Mouse (Mus musculus) megakaryocyte, embryonic 14.5 days (primary cell): ENCODE results near the gene Notch4. TPM values are rescaled to one million over a fixed set of nuclear protein-coding genes. Genes with fewer than 3 reads are reported as not detected.

Experiments
- H3K27me3 ChIP-seq: replicated peaks from 2 replicates; pipeline ENCODE3; 2012; ENCODE audit warnings: inconsistent platforms
- H3K36me3 ChIP-seq: replicated peaks from 2 replicates; pipeline ENCODE3; 2012; ENCODE audit warnings: low read length, inconsistent platforms, mixed read lengths
- H3K4me1 ChIP-seq: 2 replicates; pipeline ENCODE4 v1.6.1; 2012; ENCODE audit warnings: inconsistent platforms
- H3K4me3 ChIP-seq: replicated peaks from 2 replicates; pipeline ENCODE3; 2012; ENCODE audit warnings: moderate library complexity, mild to moderate bottlenecking, inconsistent platforms
- H3K9me3 ChIP-seq: 2 replicates; pipeline ENCODE4 v1.6.1; 2012; ENCODE audit warnings: inconsistent platforms
- FLI1 ChIP-seq: IDR thresholded peaks from 2 replicates; pipeline ENCODE4 v1.6.1; 2012; ENCODE audit warnings: low read length, inconsistent platforms, mixed read lengths
- GATA1 ChIP-seq: IDR thresholded peaks from 3 replicates; pipeline ENCODE4 v1.6.1; 2012; ENCODE audit warnings: mixed read lengths, low read length, inconsistent platforms, borderline replicate concordance
- polyA plus RNA-seq: library from polyadenylated mRNA; stranded (reverse); fragments of >175 nt; gene quantifications from 2 replicates; pipeline ENCODE4 v1.2.3, GENCODE M21; 2012; ENCODE audit warnings: low replicate concordance; ENCODE audit not compliant: insufficient read depth

The Notch4 gene
- polyA plus RNA-seq, 1 experiment = 0.43 TPM

DNA sequence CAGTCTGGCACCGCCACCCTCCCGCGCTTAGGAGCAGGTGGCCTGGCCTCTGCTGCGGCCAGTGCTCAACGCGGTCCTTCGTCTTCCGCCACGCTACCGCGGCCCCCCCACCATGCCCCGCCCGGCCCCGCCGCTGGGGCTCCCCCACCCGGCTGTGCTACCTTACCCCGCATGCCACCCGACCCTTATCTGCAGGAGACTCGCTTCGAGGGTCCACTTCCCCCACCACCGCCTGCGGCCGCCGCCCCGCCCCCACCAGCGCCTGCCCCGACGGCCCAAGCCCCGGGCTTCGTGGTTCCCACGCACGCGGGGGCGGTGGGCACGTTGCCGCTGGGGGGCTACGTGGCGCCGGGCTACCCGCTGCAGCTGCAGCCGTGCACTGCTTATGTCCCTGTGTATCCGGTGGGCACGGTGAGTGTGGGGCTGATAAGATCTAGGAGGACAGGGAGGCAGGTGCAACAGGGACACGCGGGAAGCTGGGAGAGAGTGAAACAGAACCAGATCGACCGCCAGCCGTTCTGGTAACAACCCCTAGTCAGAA, 66.8 kb downstream of the Notch4 start:
- Histone ChIP-seq H3K36me3 (peaks cover 4% of the 10 kb centered on the region), H3K27me3 (peaks cover 63% of the 10 kb centered on the region), H3K4me3 (peak overlapping the region; percentile 90), H3K4me1 (peaks cover 77% of the 10 kb centered on the region), H3K9me3 (no peaks in the 10 kb centered on the region)
- TF ChIP-seq GATA1 (no peak), FLI1 (no peak)

DNA sequence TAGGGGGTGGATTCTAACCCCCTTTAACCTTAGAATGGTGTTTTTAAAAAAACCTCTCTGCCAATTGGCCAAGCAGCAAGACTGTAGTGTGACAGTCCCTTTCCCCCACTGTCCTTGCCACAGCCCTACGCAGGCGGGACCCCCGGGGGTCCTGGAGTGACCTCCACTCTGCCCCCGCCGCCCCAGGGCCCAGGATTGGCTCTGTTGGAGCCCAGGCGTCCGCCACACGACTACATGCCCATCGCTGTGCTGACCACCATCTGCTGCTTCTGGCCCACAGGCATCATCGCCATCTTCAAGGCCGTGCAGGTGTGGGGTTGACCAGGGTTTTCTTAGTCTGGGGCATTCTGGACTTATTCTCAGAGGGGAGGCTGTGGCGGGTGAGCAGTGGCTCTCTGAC, 67.6 kb downstream of the Notch4 start:
- Histone ChIP-seq H3K36me3 (no peaks in the 10 kb centered on the region), H3K9me3 (no peaks in the 10 kb centered on the region), H3K4me1 (peaks cover 75% of the 10 kb centered on the region), H3K27me3 (peaks cover 65% of the 10 kb centered on the region), H3K4me3 (peak overlapping the region; percentile 90)
- TF ChIP-seq GATA1 (no peak), FLI1 (no peak)

DNA sequence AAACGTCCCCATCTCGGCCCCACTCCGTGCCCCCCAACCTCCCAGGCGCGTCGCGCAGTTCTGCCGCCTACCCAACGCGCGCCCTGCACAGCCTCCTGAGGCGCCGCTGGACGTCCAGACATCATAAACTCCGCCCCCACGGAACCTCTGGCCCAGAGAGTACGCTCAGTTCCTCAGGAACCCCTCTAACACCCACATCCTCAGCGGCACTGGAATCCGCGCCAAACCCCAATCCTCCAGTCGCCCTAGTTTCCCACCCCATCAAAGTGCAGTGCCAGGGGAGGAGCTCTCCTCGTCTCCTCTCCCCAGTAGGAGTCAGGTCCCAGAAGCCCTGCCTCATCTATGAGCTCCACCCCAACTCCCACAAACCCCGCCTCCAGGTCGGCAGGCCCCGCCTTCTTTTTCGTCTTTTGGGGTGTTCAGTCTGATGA, 68.2 kb downstream of the Notch4 start:
- peaks cover 69% of the 10 kb centered on the region for H3K27me3 ChIP-seq
- no peaks in the 10 kb centered on the region for H3K9me3 ChIP-seq
- no peaks in the 10 kb centered on the region for H3K36me3 ChIP-seq
- peak overlapping the region; percentile 90 for H3K4me3 ChIP-seq
- peaks cover 74% of the 10 kb centered on the region for H3K4me1 ChIP-seq
- TF ChIP-seq FLI1 (no peak), GATA1 (no peak)

DNA sequence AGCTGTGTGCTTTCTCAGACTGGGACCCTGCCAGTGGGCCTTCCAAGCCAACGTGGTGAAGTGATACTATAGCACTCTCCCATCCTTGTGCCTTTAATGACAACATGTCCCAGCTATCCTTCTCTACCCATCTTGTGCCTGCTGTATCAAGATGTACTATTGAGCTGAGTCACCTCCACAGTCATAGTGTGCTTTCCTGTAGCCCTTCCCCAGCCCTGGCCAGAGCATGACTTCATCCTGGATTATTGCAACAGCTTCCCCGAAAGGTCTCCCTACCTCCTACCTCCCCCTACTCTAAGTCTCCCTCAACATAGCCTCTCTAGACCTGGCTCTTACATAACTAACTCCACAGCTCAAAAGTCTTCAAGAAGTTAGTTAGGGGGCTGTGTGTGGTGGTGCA, 71.6 kb downstream of the Notch4 start:
- peaks cover 39% of the 10 kb centered on the region for H3K27me3 ChIP-seq
- H3K4me3 ChIP-seq = peak overlapping the region; percentile 76
- H3K4me1 ChIP-seq = peaks cover 71% of the 10 kb centered on the region
- H3K9me3 ChIP-seq = peaks cover 5% of the 10 kb centered on the region
- no peaks in the 10 kb centered on the region for H3K36me3 ChIP-seq
- no peak for TF ChIP-seq FLI1
- TF ChIP-seq GATA1 = no peak

DNA sequence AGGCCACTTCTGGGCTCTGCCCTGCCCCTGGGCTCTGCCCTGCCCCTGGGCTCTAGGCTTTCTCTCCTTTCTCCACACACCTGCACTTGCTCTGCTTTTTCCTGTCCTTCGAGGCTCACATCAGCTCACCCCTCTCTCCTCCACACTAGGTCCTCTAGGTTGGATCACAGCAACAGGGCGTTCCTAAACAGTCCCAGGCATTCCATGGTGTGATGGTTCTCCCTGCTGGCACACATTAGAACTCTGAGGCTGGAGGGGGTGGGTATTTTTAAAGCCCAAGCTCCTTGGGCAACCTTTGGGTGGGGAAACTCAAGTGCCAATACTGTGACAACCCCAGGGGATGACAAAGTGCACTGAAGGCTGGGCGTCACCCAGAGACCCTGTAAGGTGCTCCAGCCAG, 73.4 kb downstream of the Notch4 start:
- H3K27me3 ChIP-seq = peaks cover 23% of the 10 kb centered on the region
- H3K4me3 ChIP-seq = no peak overlapping the region
- TF ChIP-seq FLI1 = no peak
- TF ChIP-seq GATA1 = no peak
- peaks cover 71% of the 10 kb centered on the region for H3K4me1 ChIP-seq
- peaks cover 5% of the 10 kb centered on the region for H3K9me3 ChIP-seq
- no peaks in the 10 kb centered on the region for H3K36me3 ChIP-seq

Other genes with a start within 250 kb of the Notch4 start
- not detected in 2 replicates for gene H2-Eb2, start 238.6 kb upstream of the Notch4 start, polyA plus RNA-seq
- gene Btnl2, start 209.4 kb upstream of the Notch4 start, polyA plus RNA-seq = not detected in 2 replicates
- gene Btnl1, start 187.1 kb upstream of the Notch4 start, polyA plus RNA-seq = not detected in 2 replicates
- gene BC051142, start 165.4 kb upstream of the Notch4 start, polyA plus RNA-seq = not detected in 2 replicates
- not detected in 2 replicates for gene Btnl4, start 87.0 kb upstream of the Notch4 start, polyA plus RNA-seq
- not detected in 2 replicates for gene Btnl6, start 46.9 kb upstream of the Notch4 start, polyA plus RNA-seq
- 402 and 833 TPM in 2 replicates for gene Gpsm3, start 25.5 kb downstream of the Notch4 start, polyA plus RNA-seq
- 108 and 181 TPM in 2 replicates for gene Pbx2, start 27.0 kb downstream of the Notch4 start, polyA plus RNA-seq
- gene Ager, start 33.6 kb downstream of the Notch4 start, polyA plus RNA-seq = 32.8 and 44.2 TPM in 2 replicates
- 37.8 and 101 TPM in 2 replicates for gene Rnf5, start 39.4 kb downstream of the Notch4 start, polyA plus RNA-seq
- 165 and 309 TPM in 2 replicates for gene Agpat1, start 40.0 kb downstream of the Notch4 start, polyA plus RNA-seq
- 1.9 TPM in 1 of 2 replicates, not detected in the other for gene Egfl8, start 51.7 kb downstream of the Notch4 start, polyA plus RNA-seq
- 40.9 and 74.9 TPM in 2 replicates for gene Ppt2, start 64.2 kb downstream of the Notch4 start, polyA plus RNA-seq
- gene Prrt1, start 65.3 kb downstream of the Notch4 start, polyA plus RNA-seq = not detected in 2 replicates
- 6.1 and 22.5 TPM in 2 replicates for gene Fkbpl, start 80.5 kb downstream of the Notch4 start, polyA plus RNA-seq
- gene Atf6b, start 82.9 kb downstream of the Notch4 start, polyA plus RNA-seq = 192 and 427 TPM in 2 replicates
- 0.03 TPM in 1 of 2 replicates, not detected in the other for gene Tnxb, start 106.3 kb downstream of the Notch4 start, polyA plus RNA-seq
- 0.06 TPM in 1 of 2 replicates, not detected in the other for gene C4b, start 179.6 kb downstream of the Notch4 start, polyA plus RNA-seq
- gene Cyp21a1, start 240.3 kb downstream of the Notch4 start, polyA plus RNA-seq = not detected in 2 replicates